Mouse (Mus musculus): ENCODE measurements around the gene Cldn7.

Cldn7 gene

DNA sequence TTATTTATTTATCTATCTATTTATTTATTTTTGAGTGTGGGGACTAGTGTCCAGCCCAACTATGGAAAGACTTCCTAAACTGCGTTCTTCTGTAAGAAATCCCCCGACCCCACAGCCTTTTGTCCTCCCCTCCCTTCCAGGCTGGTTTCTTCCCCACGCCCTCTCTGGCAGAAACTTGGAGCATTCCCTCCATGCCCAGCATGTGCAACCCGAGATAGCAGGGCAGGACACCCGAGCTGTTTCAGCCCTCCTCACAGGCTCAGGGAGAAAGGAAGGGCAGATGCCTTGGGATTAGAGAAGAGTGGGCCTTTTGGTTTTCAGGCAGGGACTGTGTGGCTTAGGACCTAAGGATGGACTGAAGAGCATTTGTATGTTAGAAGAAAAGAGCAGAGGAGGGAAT lies 18.3 kb downstream of the Cldn7 start:
- CTCF ChIA-PET = interaction anchor here (1.2 kb wide), 1 partner anchor 20 kb away, joined by 3 read pairs; no protein-coding TSS in a partner anchor

DNA sequence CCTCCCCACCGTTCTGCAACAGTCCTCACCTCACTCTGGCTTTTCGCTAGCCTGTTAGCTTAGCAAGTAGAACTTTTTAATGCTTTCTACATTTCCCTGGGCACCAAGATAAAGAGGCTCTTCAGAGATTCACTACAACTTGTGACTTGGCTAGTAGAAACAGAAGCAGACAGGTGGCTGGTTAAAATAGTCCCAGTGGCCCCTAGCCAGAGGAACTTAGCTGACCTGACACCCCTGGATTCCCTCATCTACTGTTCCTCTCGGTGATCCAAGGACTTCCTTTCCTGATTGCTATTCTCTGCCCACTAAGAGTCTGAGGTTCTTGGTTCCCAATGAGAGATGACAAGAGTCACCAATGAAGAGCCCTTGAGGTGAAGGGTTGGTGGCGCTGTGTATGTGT lies 18.8 kb downstream of the Cldn7 start:
- CTCF ChIA-PET = no interaction called here

DNA sequence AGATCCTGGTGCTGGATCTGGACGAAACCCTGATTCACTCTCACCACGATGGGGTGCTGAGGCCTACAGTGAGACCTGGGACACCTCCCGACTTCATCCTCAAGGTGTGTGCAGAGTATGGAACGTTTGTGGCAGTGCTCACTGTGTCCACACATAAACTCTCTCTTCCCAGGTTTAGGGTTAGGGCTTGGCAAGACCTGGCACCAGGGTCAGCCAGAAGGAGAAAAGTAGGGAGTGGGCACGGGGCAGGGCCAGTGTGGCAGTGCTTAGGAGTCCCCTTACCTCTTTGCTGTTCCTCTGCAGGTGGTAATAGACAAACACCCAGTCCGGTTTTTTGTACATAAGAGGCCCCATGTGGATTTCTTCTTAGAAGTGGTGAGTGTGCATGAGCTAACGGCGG lies 19.9 kb downstream of the Cldn7 start:
- CTCF ChIA-PET = no interaction called here

DNA sequence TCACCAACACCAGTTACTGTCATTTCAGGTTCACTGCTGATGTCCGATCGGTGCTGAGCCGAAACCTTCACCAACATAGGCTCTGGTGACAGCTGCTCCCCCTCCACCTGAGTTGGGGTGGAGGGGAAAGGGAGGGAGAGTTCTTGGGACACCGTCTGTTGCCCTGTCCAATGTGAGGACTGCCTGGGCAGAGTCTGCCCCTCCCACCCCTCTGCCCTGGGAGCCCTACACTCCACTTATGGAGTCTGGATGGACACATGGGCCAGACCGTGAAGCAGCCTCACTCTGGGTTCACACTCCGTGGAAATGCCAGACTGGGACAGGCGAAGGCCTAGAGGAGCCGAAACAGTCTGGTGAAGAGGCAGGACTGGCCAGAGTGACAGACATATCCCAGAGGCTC lies 25.4 kb downstream of the Cldn7 start:
- CTCF ChIA-PET = no interaction called here

DNA sequence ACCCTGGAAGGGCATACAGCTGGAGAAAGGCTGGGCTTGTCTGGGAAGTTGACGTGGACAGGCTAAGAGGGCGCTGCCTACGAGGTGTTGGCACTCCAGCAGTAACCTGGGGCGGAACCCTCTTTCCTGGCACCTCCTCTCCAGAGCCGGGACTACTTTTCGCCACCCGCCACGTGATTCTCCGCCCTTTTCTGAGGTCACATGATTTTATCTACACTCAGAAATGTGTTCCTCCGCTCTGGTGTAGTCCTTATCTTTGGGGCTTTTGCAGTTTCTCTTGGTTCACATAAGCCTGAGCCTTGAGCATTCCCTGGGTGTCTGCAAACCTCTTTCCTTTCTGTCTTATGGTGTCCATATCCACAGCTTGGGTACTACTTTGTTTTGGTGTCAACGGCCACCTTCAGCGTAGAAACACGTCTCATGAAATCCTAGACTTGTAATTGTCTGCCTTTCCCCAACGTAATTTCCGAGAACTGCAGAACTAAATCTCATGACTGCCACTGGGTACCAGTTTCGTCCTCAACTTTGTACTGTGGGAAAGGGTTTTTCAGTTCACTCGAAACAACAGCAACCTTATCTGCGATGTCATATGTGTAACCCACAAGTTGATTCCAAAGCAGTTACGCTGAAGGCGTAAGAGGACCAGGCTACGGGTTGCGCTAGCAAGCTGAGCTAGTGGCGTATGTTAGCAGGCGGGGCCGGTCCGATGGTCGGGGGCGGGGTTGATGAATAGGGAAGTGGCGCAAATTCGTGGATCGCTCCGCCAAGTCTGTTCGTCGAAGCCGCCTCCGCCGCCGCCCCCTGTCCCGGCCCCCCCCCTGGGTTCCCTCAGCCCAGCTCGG lies 26.5 kb downstream of the Cldn7 start, which contains the start of gene Gabarap:
Gabarap (plus strand) TSS at position 294 of the 842 bp plus-strand sequence.
- CTCF ChIA-PET = no interaction called here

DNA sequence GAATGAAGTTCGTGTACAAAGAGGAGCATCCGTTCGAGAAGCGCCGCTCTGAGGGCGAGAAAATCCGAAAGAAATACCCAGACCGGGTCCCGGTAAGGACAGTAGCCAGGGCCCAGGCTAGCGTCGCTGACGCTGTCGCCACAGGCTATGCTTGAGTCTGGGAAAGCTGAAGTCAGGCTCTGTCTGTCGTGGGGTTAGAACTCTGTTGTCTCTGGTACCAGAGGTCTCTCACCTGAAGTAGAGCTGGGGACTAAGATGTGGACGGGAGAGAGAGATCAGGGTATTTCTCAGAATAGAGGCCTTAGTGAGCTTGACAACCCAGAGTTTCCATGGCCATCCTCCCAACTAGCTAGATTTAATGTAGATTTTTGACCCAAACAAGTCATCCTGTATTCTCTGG lies 27.1 kb downstream of the Cldn7 start:
- CTCF ChIA-PET = interaction anchor here (0.6 kb wide), 1 partner anchor 36 kb away, joined by 4 read pairs; no protein-coding TSS in a partner anchor

DNA sequence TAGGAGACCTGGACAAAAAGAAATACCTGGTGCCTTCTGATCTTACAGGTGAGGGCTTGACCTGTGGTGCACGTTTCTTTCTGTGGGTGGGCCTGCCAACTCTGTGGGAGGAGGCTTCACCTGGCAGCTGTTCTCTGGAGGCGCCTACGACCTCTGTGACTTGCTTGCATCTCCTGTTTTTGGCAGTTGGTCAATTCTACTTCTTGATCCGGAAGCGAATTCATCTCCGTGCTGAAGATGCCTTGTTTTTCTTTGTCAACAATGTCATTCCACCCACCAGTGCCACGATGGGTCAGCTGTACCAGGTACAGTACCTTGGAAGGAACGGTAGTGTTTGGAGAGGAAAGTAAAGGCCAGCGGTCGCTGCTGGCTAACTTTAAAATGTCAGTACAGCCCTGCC lies 27.8 kb downstream of the Cldn7 start:
- CTCF ChIA-PET = interaction anchor here (0.6 kb wide), 1 partner anchor 36 kb away, joined by 4 read pairs; no protein-coding TSS in a partner anchor

DNA sequence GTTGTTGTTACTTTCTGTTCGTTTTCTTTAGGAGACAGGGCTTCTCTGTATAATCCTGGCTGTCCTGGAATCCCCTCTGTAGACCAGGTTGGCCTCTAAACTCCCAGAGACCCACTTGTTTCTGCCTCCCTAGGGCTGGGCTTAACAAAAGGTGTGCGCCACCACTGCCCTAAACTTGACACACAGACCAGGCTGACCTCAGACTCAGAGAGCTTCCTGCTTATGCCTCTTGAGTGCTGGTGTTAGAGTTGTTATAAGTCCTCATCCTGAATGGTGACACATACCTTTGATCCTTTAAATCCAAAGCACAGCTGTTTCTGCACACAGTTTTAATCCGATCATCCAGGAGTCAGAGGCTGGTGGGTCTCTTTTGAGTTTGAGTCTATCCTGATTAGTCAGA lies 28.4 kb downstream of the Cldn7 start:
- CTCF ChIA-PET = no interaction called here

DNA sequence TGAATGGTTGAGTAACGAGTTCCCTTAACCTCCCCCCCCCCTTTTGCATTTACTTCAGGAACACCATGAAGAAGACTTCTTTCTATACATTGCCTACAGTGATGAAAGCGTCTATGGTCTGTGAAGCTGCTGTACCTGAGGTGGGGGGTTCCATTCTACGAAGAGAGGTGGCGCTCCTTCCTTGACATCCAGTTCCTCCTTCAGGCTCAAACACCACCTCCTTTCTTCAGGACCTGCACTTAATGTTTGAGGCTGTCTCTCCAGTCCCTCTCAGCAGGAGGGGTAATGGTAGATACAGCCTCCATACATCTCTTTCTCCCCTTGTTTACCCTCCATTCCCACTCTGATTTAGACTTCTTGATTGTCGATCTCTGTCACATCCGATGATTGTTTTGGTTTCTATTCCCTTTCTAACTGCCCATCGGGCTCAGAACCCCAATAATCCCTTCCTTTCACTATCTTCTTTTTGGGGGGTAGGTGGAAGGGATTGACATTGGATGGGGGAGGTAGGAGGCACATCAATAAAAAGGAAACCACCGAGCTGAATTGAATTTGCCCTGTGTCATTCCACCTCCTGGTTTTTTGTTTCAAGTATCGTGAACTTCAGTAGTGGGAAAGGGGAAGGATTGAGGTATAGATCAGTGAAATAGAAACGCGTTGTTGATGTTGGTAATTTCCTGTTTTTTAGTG lies 30.0 kb downstream of the Cldn7 start:
- CTCF ChIA-PET = no interaction called here

DNA sequence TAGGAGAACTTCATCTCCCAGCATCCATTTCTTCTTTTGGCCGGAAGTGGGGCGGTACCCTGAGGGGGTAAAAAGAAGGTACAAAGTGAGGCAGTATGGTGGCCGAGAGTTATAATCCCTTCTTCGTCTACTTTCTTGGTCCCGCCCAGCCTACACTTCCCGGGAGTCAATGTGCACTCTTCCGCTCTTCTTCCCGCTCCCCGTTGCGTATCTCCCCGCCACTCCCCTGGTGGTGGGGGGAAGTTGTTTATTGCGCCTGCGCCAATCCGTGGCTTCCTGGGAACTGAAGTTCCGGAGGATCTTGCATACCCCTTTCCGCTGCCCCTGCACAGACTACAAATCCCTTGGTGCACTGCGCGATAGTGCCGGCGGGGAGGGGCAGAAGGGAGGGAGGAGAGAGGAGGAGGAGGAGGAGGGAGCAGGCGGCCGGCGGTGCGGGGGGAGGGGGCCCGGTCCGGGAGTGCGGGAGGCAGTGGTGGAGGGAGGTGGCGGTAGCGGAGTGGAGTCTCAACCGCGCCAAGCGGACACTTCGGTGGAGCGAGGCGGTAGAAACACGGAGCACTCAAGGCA lies 30.9 kb downstream of the Cldn7 start, which contains the start of gene Phf23:
Phf23 (plus strand) TSS at position 387 of the 570 bp plus-strand sequence.
- CTCF ChIA-PET = no interaction called here

DNA sequence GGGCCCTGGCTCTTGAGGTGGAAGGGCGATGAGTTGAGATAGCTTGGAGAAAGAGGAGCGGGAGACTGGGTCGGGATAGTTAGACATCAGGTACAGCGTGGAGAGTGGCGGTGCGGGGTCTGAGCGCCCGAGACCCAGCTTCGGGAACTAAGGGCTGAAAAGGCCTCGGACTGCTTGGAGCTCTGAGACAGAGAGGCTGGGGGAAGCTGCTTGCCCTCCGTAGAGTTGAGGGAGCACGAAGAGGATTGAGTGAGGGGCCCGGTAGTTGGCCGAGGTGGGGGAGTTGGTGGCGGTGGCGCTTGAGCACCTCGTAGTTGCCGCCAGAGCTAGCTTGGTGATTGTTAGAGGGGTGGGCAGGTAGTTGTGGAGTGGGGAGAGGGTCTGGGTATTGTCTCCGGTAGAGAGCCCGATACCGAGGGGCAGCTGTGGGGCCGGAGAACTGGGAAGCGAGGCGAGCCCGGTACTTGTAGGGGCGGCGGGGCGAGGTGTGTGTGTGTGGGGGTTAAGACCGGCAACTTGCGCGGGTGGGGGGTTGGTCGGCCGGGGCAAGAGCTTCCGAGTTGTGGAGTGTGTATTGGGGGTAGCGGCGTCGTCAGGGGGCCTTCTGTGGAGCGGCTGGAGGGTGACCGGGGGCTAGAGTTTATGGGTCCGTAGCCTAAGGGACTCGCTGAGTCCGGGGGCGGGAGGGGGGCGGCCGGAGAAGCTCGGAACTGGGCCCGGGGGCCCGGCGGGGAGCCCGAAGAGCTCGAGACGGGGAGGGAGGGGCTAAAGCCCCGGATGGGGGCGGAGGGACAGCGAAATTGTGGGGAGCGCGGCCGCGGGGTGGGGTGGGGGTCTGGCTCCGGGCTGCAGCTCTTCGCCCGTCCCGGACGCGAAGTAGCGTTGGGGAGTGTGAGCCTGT lies 31.8 kb downstream of the Cldn7 start:
- CTCF ChIA-PET = no interaction called here

DNA sequence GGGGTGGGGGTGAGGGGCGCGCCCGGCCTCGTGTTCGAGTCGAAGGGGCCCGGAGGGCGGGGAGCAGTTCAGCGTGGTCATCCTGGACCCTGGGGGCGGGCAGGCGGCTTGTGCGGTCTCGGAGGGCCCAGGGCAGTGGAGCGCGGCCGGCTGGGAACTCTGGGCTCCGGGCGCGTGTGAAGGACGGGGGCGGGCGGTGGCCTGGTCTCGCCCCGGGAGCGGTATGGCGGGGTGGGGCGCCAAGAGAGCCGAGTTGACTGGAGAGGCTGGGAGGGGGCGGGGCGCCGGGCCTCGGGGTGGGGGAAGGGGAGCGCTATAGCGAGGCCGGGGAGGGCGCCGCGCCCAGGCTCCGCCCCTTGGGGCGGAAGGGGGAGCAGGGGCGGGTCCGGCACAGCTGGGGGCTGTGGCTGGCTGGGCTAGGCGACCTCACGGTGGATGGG lies 32.5 kb downstream of the Cldn7 start:
- CTCF ChIA-PET = no interaction called here

DNA sequence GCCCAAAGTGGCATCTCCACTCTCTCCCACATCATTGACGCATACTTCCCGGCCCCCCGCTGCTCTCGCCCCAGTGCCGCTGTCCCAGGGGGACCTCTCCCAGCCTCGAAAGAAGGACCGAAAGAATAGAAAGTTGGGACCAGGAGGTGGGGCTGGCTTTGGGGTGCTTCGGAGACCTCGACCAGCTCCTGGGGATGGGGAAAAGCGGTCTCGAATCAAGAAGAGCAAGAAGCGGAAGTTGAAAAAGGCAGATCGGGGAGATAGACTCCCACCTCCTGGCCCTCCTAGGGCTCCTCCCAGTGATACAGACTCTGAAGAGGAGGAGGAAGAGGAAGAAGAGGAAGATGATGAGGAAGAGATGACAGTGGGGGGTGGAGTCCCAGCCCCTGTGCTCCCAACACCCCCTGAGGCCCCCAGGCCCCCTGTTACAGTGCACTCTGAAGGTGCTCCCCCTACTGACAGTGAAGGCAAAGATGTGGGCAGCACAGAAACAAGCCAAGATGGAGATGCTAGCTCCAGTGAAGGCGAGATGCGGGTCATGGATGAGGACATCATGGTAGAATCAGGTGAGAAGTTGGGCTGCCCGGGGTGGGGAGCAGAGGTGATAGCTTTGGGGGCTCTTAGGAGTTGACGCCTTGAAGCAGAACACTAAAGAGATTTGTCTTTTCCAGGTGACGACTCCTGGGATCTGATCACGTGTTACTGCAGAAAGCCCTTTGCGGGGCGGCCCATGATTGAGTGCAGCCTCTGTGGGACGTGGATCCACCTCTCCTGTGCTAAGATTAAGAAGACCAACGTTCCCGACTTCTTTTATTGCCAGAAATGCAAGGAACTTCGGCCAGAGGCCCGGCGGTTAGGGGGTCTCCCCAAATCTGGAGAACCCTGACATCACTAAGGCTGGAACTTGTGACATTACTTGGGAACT lies 34.2 kb downstream of the Cldn7 start:
- CTCF ChIA-PET = no interaction called here

DNA sequence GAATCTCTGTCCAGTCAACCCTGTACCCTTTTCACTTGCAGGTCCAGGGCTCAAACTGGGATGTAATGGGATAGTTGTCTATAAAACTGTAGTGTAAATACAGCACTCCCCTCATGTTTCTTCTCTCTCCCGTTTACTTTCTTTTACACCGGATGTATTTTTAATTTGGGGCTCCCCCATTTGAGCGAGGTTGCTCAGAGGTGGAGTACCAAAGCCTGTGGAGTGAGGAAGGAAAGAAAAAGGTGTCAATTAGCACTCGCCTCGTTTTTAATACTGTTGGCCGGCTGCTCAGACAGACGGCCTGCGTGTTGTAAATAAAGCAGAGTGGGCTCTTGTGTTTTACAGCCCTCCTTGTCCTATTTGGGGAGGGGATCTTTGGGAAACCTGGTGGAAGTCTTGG lies 35.1 kb downstream of the Cldn7 start:
- CTCF ChIA-PET = no interaction called here

DNA sequence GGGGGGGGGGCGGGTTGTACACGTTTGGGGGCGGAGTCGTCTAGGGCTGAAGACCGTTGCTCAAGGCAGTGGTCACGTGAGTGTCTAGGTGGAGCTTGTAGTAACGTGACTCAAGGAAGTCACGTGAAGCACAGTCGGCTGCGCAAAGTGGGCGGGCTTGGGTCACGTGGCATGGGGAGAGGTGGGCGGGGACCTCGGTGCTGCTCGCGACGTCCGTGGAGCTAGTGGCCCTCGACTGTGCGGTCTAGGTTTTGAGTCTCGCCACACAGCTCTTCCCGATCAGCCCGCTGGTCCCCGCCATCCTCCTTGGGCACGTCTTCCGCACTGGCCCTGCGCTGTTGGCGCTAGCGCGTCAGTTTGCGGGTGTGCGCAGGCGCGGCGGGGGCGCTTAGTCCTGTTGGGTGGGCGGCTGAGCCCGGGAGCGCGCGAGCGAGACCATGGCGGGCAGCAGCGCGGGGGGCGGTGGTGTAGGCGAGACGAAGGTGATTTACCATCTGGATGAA lies 35.9 kb downstream of the Cldn7 start, which contains the start of gene Dvl2:
Dvl2 (plus strand) TSS at position 200 of the 503 bp plus-strand sequence.
- CTCF ChIA-PET = no interaction called here

DNA sequence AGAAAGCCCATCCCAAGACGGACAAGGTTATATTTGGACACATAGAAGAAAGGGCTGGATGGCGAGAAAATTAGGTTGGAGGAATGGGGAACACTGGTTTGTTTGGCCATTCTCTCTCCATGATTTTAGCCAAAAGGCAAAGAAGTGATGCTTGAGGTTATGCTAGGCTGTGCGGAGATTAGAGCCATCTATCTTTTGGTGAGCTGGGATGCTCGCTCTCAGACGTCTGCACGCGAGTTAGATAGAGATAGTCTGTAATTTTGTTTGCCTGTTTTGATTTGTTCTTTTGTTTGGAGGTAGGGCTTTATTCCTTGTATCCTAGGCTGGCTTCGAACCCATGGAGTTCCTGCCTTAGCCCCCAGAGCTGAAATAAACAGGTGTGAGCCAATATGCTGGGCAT lies 36.6 kb downstream of the Cldn7 start:
- CTCF ChIA-PET = no interaction called here

DNA sequence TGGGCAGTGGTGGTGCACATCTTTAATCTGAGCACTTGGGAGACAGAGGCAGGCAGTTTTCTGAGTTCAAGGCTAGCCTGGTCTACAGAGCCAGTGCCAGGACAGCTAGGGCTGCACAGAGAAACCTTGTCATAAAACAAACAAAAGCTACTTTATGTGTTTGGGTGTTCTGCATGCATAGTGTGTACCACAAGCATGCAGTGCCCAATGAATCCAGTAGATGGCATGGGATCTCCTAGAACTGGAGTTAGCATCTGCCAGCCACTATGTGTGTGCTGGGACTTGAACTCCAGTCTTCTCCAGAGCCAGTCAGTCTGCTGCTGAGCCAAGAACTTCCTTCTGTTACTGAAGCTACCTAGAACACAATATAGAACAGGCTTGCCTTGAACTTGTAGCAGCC lies 37.3 kb downstream of the Cldn7 start:
- CTCF ChIA-PET = interaction anchor here (0.7 kb wide), 1 partner anchor 21 kb away, joined by 3 read pairs; no protein-coding TSS in a partner anchor

DNA sequence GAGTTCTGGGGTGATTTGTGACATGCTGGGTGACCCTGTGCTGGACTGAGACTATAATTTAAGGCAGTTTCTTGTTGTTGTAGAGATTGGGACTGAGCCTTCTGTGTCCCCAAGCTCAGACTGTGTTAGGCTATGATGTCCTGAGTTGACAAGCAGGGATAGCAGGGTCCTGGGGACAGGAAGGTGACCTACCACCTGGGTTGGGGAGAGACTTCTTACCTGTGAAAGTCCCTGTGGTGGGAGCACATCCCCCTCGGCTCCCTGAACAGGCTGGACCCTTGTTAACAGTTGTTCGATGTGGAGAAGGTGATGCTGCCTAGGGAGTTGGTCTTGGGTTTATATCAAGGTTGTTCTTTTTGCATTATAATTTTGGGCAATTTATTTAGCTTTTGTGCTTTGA lies 37.9 kb downstream of the Cldn7 start:
- CTCF ChIA-PET = interaction anchor here (0.8 to 0.9 kb wide), 2 partner anchors 20 to 28 kb away, joined by 3 to 4 read pairs; partner anchors contain the start of gene Elp5

DNA sequence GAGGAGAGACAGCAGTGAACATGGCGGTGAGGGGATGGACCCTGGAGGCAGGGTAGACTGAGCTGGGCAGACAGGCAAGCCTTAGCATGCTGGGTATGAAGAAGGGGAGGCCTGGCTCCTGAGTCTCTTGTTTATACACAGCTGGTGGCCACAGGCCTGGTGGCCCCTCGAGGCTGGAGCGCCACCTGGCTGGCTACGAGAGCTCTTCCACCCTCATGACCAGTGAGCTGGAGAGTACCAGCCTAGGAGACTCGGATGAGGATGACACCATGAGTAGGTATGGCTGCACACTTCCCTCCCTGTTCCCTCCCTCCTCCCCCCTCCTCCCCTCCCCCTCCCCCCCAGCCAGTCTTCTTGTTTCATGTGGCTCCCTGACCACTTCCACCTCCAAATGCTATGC lies 40.9 kb downstream of the Cldn7 start:
- CTCF ChIA-PET = interaction anchor here (0.9 kb wide), 1 partner anchor 72 kb away, joined by 3 read pairs; no protein-coding TSS in a partner anchor

DNA sequence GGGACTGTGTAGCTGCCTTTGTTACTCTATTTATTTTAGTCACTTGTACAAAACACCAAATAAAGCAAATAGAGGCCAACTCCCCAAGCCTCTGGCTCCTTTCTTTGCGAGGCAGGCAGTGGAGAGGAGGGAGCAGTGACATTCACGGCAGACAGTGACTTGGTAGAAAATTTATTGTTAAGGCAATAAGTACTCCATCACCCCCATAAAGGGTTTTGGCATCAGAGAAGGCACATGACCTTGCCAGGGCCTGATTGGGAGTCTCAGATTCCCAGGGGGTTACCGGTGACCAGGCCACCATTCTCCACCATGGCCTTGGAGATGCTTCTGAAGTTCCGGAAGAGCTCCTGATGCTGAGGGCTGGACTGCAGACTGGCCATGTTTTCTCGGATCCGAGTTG lies 45.5 kb downstream of the Cldn7 start:
- CTCF ChIA-PET = no interaction called here
